Mouse (Mus musculus): ENCODE measurements around the gene Slc39a1.

DNA sequence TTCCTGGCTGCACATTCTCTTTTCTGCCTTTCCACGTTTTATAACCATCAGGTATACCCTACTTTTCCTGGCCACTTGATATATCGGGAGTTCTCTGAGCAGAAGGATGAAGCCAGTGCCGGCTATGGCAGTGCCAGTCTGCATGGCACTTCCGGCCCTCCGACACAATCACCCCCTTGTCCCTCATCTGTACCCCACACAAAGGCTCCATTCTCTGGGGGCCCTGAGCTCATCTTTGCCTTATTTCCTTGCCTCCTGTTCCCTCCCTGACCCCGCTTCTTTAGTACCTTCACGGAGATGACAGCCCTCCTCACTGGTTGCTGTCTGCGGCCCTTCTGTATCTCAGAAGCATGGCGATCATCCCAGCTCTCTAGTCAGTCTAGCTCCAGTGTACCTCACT is 32.7 kb downstream of the Slc39a1 start:
- TF ChIP-seq CTCF (IDR thresholded peaks at IDR 0.05; ENCODE audit: low read depth) = no peak
- no peak for TF ChIP-seq EP300 (IDR thresholded peaks at IDR 0.05; ENCODE audit: low read depth)
